In the genomic region with DNA sequence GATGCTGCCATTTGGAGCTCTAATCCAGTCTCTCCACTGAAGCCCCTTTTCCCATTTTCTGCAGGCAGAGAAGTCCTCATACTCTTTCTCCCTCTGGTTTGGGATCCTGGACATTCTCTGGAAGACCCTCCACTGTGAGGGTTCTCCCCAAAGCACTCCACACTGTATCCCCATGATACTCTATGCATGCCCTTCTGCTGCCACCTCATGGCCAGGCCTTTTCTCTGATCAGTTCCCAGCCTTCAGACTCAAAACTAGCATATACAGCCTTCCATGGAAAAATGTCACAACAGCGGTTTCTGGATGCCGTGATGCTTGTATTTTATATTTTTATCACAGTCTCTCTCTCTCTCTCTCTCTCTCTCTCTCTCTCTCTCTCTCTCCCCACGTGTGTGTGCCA, we compare ENCODE assay signal across 16 mouse cellular contexts. TPM values are rescaled to one million over a fixed set of nuclear protein-coding genes. Genes with fewer than 3 reads are reported as not detected.
DNase-seq lines count a peak whose midpoint lies in the region; ATAC-seq and TF ChIP-seq lines count a peak whose summit lies in the region.
"Had no signal": no experiment of that assay in that cellular context is flagged by ENCODE, and none has a peak within 500 bp of the region (broad histone marks: within the 10 kb centered on the region; RNA-seq: fewer than 3 reads in every experiment).

No protein-coding gene starts in this region.

- no peak overlapping the region for H3K27ac ChIP-seq in kidney, embryonic 15.5 days
- H3K27ac ChIP-seq in midbrain, embryonic 11.5 days (ENCODE audit: low read depth, low read length): no peak overlapping the region
- no peak overlapping the region for H3K27ac ChIP-seq in midbrain, embryonic 13.5 days
- no peak overlapping the region for H3K27ac ChIP-seq in stomach, postnatal 0 days (replicated peaks)
- H3K27ac ChIP-seq: forebrain, embryonic 12.5 days had no signal

- ATAC-seq in kidney, embryonic 15.5 days (replicated peaks; ENCODE audit: low FRiP score): no peak
- no peak for ATAC-seq in midbrain, embryonic 11.5 days (ENCODE audit: low FRiP score)
- ATAC-seq in midbrain, embryonic 13.5 days: no peak
- no peak for ATAC-seq in stomach, postnatal 0 days (ENCODE audit: low FRiP score, low TSS enrichment)

- WGBS in kidney, embryonic 15.5 days: 71% methylated on average over 3 of the region's 3 CpGs
- WGBS in midbrain, embryonic 11.5 days: 74% methylated on average over 3 of the region's 3 CpGs
- 81% methylated on average over 3 of the region's 3 CpGs for WGBS in midbrain, embryonic 13.5 days
- WGBS in stomach, postnatal 0 days: 69% methylated on average over 3 of the region's 3 CpGs

- no peaks in the 10 kb centered on the region for H3K4me1 ChIP-seq in kidney, embryonic 15.5 days
- H3K4me1 ChIP-seq in midbrain, embryonic 11.5 days (ENCODE audit: control insufficient read depth, insufficient read depth, low read length): no peaks in the 10 kb centered on the region
- no peaks in the 10 kb centered on the region for H3K4me1 ChIP-seq in midbrain, embryonic 13.5 days (replicated peaks)
- no peaks in the 10 kb centered on the region for H3K4me1 ChIP-seq in stomach, postnatal 0 days (replicated peaks; ENCODE audit: control insufficient read depth, insufficient read depth)
- H3K4me1 ChIP-seq: forebrain, embryonic 12.5 days had no signal

- no peak overlapping the region for H3K9ac ChIP-seq in kidney, embryonic 15.5 days
- H3K9ac ChIP-seq in midbrain, embryonic 11.5 days (ENCODE audit: low read length): no peak overlapping the region
- no peak overlapping the region for H3K9ac ChIP-seq in midbrain, embryonic 13.5 days (replicated peaks)
- no peak overlapping the region for H3K9ac ChIP-seq in stomach, postnatal 0 days (ENCODE audit: low read length)
- H3K9ac ChIP-seq: forebrain, embryonic 12.5 days had no signal

- no peaks in the 10 kb centered on the region for H3K9me3 ChIP-seq in kidney, embryonic 15.5 days (replicated peaks)
- no peaks in the 10 kb centered on the region for H3K9me3 ChIP-seq in midbrain, embryonic 11.5 days (ENCODE audit: control insufficient read depth, low read length)
- H3K9me3 ChIP-seq in midbrain, embryonic 13.5 days: no peaks in the 10 kb centered on the region
- no peaks in the 10 kb centered on the region for H3K9me3 ChIP-seq in stomach, postnatal 0 days (ENCODE audit: control insufficient read depth, low read length)
- H3K9me3 ChIP-seq: forebrain, embryonic 12.5 days had no signal

- TF ChIP-seq CTCF in stomach, postnatal 0 days (IDR thresholded peaks at IDR 0.05; ENCODE audit: low read depth): peak; percentile 69

- H3K4me3 ChIP-seq in kidney, embryonic 15.5 days (replicated peaks): no peak overlapping the region
- H3K4me3 ChIP-seq in midbrain, embryonic 11.5 days (ENCODE audit: low read depth, low read length): no peak overlapping the region
- no peak overlapping the region for H3K4me3 ChIP-seq in midbrain, embryonic 13.5 days (replicated peaks)
- H3K4me3 ChIP-seq in stomach, postnatal 0 days (ENCODE audit: low read depth, low read length): no peak overlapping the region
- H3K4me3 ChIP-seq: forebrain, embryonic 12.5 days; myocyte had no signal

- H3K36me3 ChIP-seq in kidney, embryonic 15.5 days: no peaks in the 10 kb centered on the region
- H3K36me3 ChIP-seq in midbrain, embryonic 11.5 days (ENCODE audit: control insufficient read depth, insufficient read depth, low read length): no peaks in the 10 kb centered on the region
- peaks cover 13% of the 10 kb centered on the region for H3K36me3 ChIP-seq in midbrain, embryonic 13.5 days
- no peaks in the 10 kb centered on the region for H3K36me3 ChIP-seq in stomach, postnatal 0 days (ENCODE audit: control insufficient read depth, insufficient read depth, low read length)
- H3K36me3 ChIP-seq: forebrain, embryonic 12.5 days had no signal

- TF ChIP-seq EP300 in stomach, postnatal 0 days (optimal IDR thresholded peaks at IDR 0.05): no peak

- peak; percentile 49 for DNase-seq in heart, adult 11 months
- DNase-seq in heart, postnatal 4 days: no peak
- peak; percentile 28 for DNase-seq in kidney, postnatal 14 days
- peak; percentile 44 for DNase-seq in midbrain, embryonic 11.5 days (ENCODE audit: low spot score, missing footprints)
- no peak for DNase-seq in stomach, postnatal 0 days (ENCODE audit: low spot score)
- DNase-seq in adrenal gland, postnatal 25 days: no peak
- DNase-seq: cerebellum, adult 2 months; embryo, embryonic 11 days; heart, postnatal 14 days; right cerebral cortex, adult 18-20 months; spleen, adult 18-20 months had no signal

- H3K27me3 ChIP-seq in kidney, embryonic 15.5 days: no peaks in the 10 kb centered on the region; the same call in 1 of the 2 replicates
- H3K27me3 ChIP-seq in midbrain, embryonic 11.5 days (ENCODE audit: control insufficient read depth, insufficient read depth, low read length): no peaks in the 10 kb centered on the region
- no peaks in the 10 kb centered on the region for H3K27me3 ChIP-seq in midbrain, embryonic 13.5 days
- no peaks in the 10 kb centered on the region for H3K27me3 ChIP-seq in stomach, postnatal 0 days (ENCODE audit: control insufficient read depth, insufficient read depth, low read length)
- H3K27me3 ChIP-seq: forebrain, embryonic 12.5 days had no signal

- H3K4me2 ChIP-seq in kidney, embryonic 15.5 days: no peak overlapping the region
- no peak overlapping the region for H3K4me2 ChIP-seq in midbrain, embryonic 11.5 days
- H3K4me2 ChIP-seq in midbrain, embryonic 13.5 days (replicated peaks): no peak overlapping the region
- H3K4me2 ChIP-seq in stomach, postnatal 0 days (replicated peaks; ENCODE audit: low read depth): no peak overlapping the region
- H3K4me2 ChIP-seq: forebrain, embryonic 12.5 days had no signal

RNA-seq across cellular contexts. Expression of a gene that starts 9.0 kb away (rescaled TPM):
- 10 to 100 TPM; 23.0 to 23.6 TPM for total RNA-seq in heart, postnatal 4 days (2021)
- polyA plus RNA-seq in kidney, embryonic 15.5 days (2015; fragmentation: Nextera tagmentation; extraction: Ambion mirVana): 2.3 and 2.7 TPM in 2 replicates
- 0.50 and 0.52 TPM in 2 replicates for polyA plus RNA-seq in midbrain, embryonic 11.5 days (2014; fragmentation: Nextera tagmentation; extraction: Ambion mirVana)
- 0.85 and 1.2 TPM in 2 replicates for polyA plus RNA-seq in midbrain, embryonic 13.5 days (2015; fragmentation: Nextera tagmentation; extraction: Ambion mirVana)
- 1.9 TPM in 2 replicates for polyA plus RNA-seq in stomach, postnatal 0 days (2015; fragmentation: Nextera tagmentation; extraction: Ambion mirVana)
- total RNA-seq in adrenal gland, postnatal 25 days (2021): 20.8 and 24.7 TPM in 2 replicates
- total RNA-seq: neutrophil, adult 5-6 weeks had no signal

RNA-seq across cellular contexts. Expression of a gene that starts 45.7 kb away (rescaled TPM):
- total RNA-seq in heart, postnatal 4 days (2021): 100 to 1,000 TPM; 167 to 178 TPM
- 185 and 196 TPM in 2 replicates for polyA plus RNA-seq in kidney, embryonic 15.5 days (2015; fragmentation: Nextera tagmentation; extraction: Ambion mirVana)
- polyA plus RNA-seq in midbrain, embryonic 11.5 days (2014; fragmentation: Nextera tagmentation; extraction: Ambion mirVana): 107 and 110 TPM in 2 replicates
- 93.0 and 95.2 TPM in 2 replicates for polyA plus RNA-seq in midbrain, embryonic 13.5 days (2015; fragmentation: Nextera tagmentation; extraction: Ambion mirVana)
- polyA plus RNA-seq in stomach, postnatal 0 days (2015; fragmentation: Nextera tagmentation; extraction: Ambion mirVana): 197 and 217 TPM in 2 replicates
- total RNA-seq in adrenal gland, postnatal 25 days (2021): 257 and 310 TPM in 2 replicates

Comparison
In these comparisons a context has a peak if more than half of its experiments do, and no peak if none do; other contexts are left out.
1. DNase-seq: peak in heart, adult 11 months (single experiment), kidney, postnatal 14 days (single experiment) and midbrain, embryonic 11.5 days (single experiment); none in heart, postnatal 4 days (single experiment), stomach, postnatal 0 days (single experiment) and adrenal gland, postnatal 25 days (single experiment).